Comparison of ENCODE assay signal across 34 mouse cellular contexts in genomic region chr6:112912552-112912951, GRCm38 (mm10).
"Had no signal": no experiment of that assay in that cellular context is flagged by ENCODE, and none has a peak within 500 bp of the region (broad histone marks: within the 10 kb centered on the region; RNA-seq: fewer than 3 reads in every experiment).

No protein-coding gene starts in this region.

- H3K4me2 ChIP-seq: heart, embryonic 11.5 days; heart, embryonic 12.5 days; heart, embryonic 13.5 days; heart, embryonic 15.5 days; hindbrain, embryonic 12.5 days; hindbrain, embryonic 14.5 days; hindbrain, embryonic 15.5 days; intestine, embryonic 15.5 days; kidney, embryonic 15.5 days had no signal

- H3K27me3 ChIP-seq: heart, embryonic 12.5 days; heart, embryonic 13.5 days; heart, embryonic 15.5 days; hindbrain, embryonic 12.5 days; hindbrain, embryonic 15.5 days; intestine, embryonic 15.5 days; kidney, embryonic 15.5 days had no signal

- H3K27ac ChIP-seq: heart, adult 2 months; heart, embryonic 10.5 days; heart, embryonic 13.5 days; heart, embryonic 15.5 days; hindbrain, embryonic 10.5 days; hindbrain, embryonic 12.5 days; hindbrain, embryonic 14.5 days; hindbrain, embryonic 15.5 days; hindbrain, postnatal 0 days; intestine, embryonic 15.5 days; kidney, embryonic 15.5 days; kidney, postnatal 0 days; left cerebral cortex, adult 2 months had no signal

- H3K36me3 ChIP-seq: heart, embryonic 10.5 days; heart, embryonic 12.5 days; heart, embryonic 13.5 days; heart, embryonic 15.5 days; hindbrain, embryonic 15.5 days; intestine, embryonic 15.5 days; kidney, embryonic 15.5 days had no signal

- H3K4me1 ChIP-seq: heart, embryonic 15.5 days; intestine, embryonic 15.5 days; kidney, embryonic 15.5 days had no signal

- DNase-seq: heart, adult 2 months; heart, postnatal 10 days; heart, postnatal 14 days; heart, postnatal 36 days; heart, postnatal 4 days; kidney, adult 11 months; kidney, adult 2 months; kidney, adult 8-10 months; kidney, adult 9 months; kidney, postnatal 10 days; kidney, postnatal 14 days; kidney, postnatal 25 days; kidney, postnatal 36 days; kidney, postnatal 4 days; layer of hippocampus, adult 9-11 months; layer of hippocampus, postnatal 36 days had no signal

- H3K4me3 ChIP-seq: heart, adult 2 months; heart, embryonic 10.5 days; heart, embryonic 12.5 days; heart, embryonic 13.5 days; heart, embryonic 15.5 days; hindbrain, embryonic 10.5 days; hindbrain, embryonic 12.5 days; hindbrain, embryonic 15.5 days; intestine, embryonic 15.5 days; kidney, embryonic 15.5 days; left cerebral cortex, adult 2 months had no signal

- H3K9me3 ChIP-seq: heart, embryonic 10.5 days; heart, embryonic 12.5 days; heart, embryonic 13.5 days; heart, embryonic 15.5 days; hindbrain, embryonic 10.5 days; hindbrain, embryonic 12.5 days; hindbrain, embryonic 15.5 days; intestine, embryonic 15.5 days; kidney, embryonic 15.5 days had no signal

- ATAC-seq: hindbrain, embryonic 16.5 days; hindbrain, postnatal 0 days; inflammation-experienced regulatory T-cells, adult 6 months; intestine, embryonic 15.5 days; intestine, embryonic 16.5 days; intestine, postnatal 0 days had no signal

- H3K9ac ChIP-seq: heart, embryonic 12.5 days; heart, embryonic 13.5 days; heart, embryonic 15.5 days; hindbrain, embryonic 12.5 days; hindbrain, embryonic 14.5 days; hindbrain, embryonic 15.5 days; intestine, embryonic 15.5 days; kidney, embryonic 15.5 days had no signal
